Mouse (Mus musculus): ENCODE results near the gene Aqp3. TPM values are rescaled to one million over a fixed set of nuclear protein-coding genes. Genes with fewer than 3 reads are reported as not detected.
A peak's percentile ranks its signal among the peaks of the same experiment; 100 is the strongest.

The Aqp3 gene
- total and polyA plus RNA-seq, 3 experiments, result not detected

DNA sequence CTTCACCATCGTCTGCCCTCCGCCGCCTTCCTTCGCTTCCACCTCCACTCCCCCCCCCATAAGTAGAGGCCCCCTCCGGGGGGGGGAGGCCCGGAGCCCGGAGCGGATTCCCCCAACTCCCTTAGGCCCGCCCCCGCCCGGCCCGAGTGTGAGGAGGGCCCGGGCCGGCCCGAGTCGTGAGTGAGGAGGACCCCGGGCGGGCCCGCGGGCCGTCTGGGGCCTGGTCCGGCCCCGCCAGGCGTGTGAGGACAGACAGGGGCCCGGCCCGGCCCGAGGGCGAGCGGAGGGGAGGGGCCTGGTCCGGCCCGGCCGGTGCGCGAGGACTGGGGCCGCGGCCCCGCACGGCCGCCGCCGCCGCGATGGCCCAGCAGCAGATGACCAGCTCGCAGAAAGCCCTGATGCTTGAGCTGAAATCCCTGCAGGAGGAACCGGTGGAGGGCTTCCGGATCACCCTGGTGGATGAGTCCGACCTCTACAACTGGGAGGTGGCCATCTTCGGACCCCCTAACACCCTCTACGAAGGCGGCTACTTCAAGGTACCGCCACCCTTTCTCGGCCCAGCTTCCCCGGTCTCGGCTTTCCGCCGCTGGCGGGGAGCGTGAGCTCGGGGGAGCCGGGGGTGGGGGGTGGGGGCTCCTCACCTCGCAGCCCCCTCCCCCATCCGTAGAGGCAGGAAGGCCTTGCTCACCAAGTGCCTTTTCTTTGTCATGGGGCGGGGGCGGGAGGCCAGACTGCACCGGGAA is 37.9 kb upstream of the Aqp3 start, which contains the start of gene Ube2r2:
Gene Ube2r2 (plus strand): TSS at position 33 of the 743 bp plus-strand sequence.
- Histone ChIP-seq H3K27me3 (replicated peaks) (no peaks in the 10 kb centered on the region), H3K4me3 (replicated peaks in 1 of 3; ENCODE audit: low read depth in 2 of 3, low read length in 2 of 3, poor library complexity in 1 of 3) (peak within 1 kb of the TSS; percentile 83 to 93 (median 84)), H3K27ac (ENCODE audit: insufficient read depth, low read depth) (peak within 1 kb of the TSS; percentile 37), H3K36me3 (replicated peaks in 1 of 2; ENCODE audit: control insufficient read depth in 1 of 2, insufficient read depth in 1 of 2, low read length in 1 of 2) (peaks cover 0 to 12% of the 10 kb centered on the region in 2 experiments), H3K9me3 (replicated peaks; ENCODE audit: low read length) (no peaks in the 10 kb centered on the region), H3K9ac (ENCODE audit: insufficient read depth, low read depth) (peak within 1 kb of the TSS; percentile 95), H3K79me2 (replicated peaks; ENCODE audit: control insufficient read depth, extremely low read depth, insufficient read depth, poor library complexity, severe bottlenecking) (peaks cover 28% of the 10 kb centered on the region), H3K4me1 (ENCODE audit: control insufficient read depth in 1 of 2, insufficient read depth in 2 of 2) (peaks cover 0 to 36% of the 10 kb centered on the region in 2 experiments; a peak in 2 of 4 replicates), H3K4me2 (ENCODE audit: insufficient read depth, low read depth, poor library complexity, severe bottlenecking) (peak within 1 kb of the TSS; percentile 98)
- dilution Hi-C loops (cut with MboI; ENCODE audit: extremely low pct_ligation_motif_present, extremely low pct_unique_long_range_greater_than_20kb, low sequenced_read_pairs), result no loop called here
- no peak for TF ChIP-seq POLR2AphosphoS2 (IDR thresholded peaks at IDR 0.05; ENCODE audit: low read depth, low read length)
- no peak for TF ChIP-seq GABPA (IDR thresholded peaks at IDR 0.05; ENCODE audit: insufficient replicate concordance, low read depth, low read length)
- TF ChIP-seq CHD1 (IDR thresholded peaks at IDR 0.05; ENCODE audit: low read depth, low read length), result no peak
- TF ChIP-seq NELFE (IDR thresholded peaks at IDR 0.05; ENCODE audit: low read depth, low read length), result no peak
- TF ChIP-seq MYC (IDR thresholded peaks at IDR 0.05; ENCODE audit: low read depth, low read length), result no peak
- TF ChIP-seq BHLHE40 (IDR thresholded peaks at IDR 0.05; ENCODE audit: low read depth, low read length), result peak; percentile 2; the same call in 1 of the 2 replicates
- TF ChIP-seq TCF12 (IDR thresholded peaks at IDR 0.05; ENCODE audit: low read depth, low read length), result 0 out of 2 replicates have a peak, but pooled peaks have one; percentile 19
- TF ChIP-seq POLR2A (IDR thresholded peaks at IDR 0.05; ENCODE audit: low read depth, low read length), result peak; percentile 60; the same call in 1 of the 2 replicates
- peak; percentile 57; the same call in 1 of the 2 replicates for TF ChIP-seq MAZ (IDR thresholded peaks at IDR 0.05; ENCODE audit: low read depth, low read length)
- in situ Hi-C loops (cut with MboI; ENCODE audit: low pct_ligation_motif_present, low pct_unique_long_range_greater_than_20kb, low sequenced_read_pairs), result no loop called here
- peak; percentile 49 for DNase-seq (ENCODE audit: extremely low read depth)

GRCm38 (mm10) chr4:41134935-41135710 is 37.1 kb upstream of the Aqp3 start:
- H3K4me2 ChIP-seq (ENCODE audit: insufficient read depth, low read depth, poor library complexity, severe bottlenecking), result peak overlapping the region; percentile 86
- H3K36me3 ChIP-seq (replicated peaks in 1 of 2; ENCODE audit: control insufficient read depth in 1 of 2, insufficient read depth in 1 of 2, low read length in 1 of 2), result peaks cover 0 to 6% of the 10 kb centered on the region in 2 experiments
- no peaks in the 10 kb centered on the region for H3K9me3 ChIP-seq (replicated peaks; ENCODE audit: low read length)
- peaks cover 0 to 29% of the 10 kb centered on the region in 2 experiments; a peak in 2 of 4 replicates for H3K4me1 ChIP-seq (ENCODE audit: control insufficient read depth in 1 of 2, insufficient read depth in 2 of 2)
- H3K9ac ChIP-seq (ENCODE audit: insufficient read depth, low read depth), result peak overlapping the region; percentile 95
- in situ Hi-C loops (cut with MboI; ENCODE audit: low pct_ligation_motif_present, low pct_unique_long_range_greater_than_20kb, low sequenced_read_pairs), result loop anchor here (5.0 kb wide), 1 partner anchor 32 kb away; no protein-coding TSS in a partner anchor
- peaks cover 25% of the 10 kb centered on the region for H3K79me2 ChIP-seq (replicated peaks; ENCODE audit: control insufficient read depth, extremely low read depth, insufficient read depth, poor library complexity, severe bottlenecking)
- peak; percentile 72 for DNase-seq (ENCODE audit: extremely low read depth)
- peak overlapping the region; percentile 83 to 93 (median 84) for H3K4me3 ChIP-seq (replicated peaks in 1 of 3; ENCODE audit: low read depth in 2 of 3, low read length in 2 of 3, poor library complexity in 1 of 3)
- dilution Hi-C loops (cut with MboI; ENCODE audit: extremely low pct_ligation_motif_present, extremely low pct_unique_long_range_greater_than_20kb, low sequenced_read_pairs), result no loop called here
- H3K27me3 ChIP-seq (replicated peaks), result no peaks in the 10 kb centered on the region
- H3K27ac ChIP-seq (ENCODE audit: insufficient read depth, low read depth), result peak overlapping the region; percentile 12; the same call in 1 of the 2 replicates
- TF ChIP-seq PAX5 (IDR thresholded peaks at IDR 0.05; ENCODE audit: low read length) (no peak), CHD1 (IDR thresholded peaks at IDR 0.05; ENCODE audit: low read depth, low read length) (no peak), BHLHE40 (IDR thresholded peaks at IDR 0.05; ENCODE audit: low read depth, low read length) (peak; percentile 31; the same call in 1 of the 2 replicates), MAX (IDR thresholded peaks at IDR 0.05; ENCODE audit: low read length) (no peak), USF1 (IDR thresholded peaks at IDR 0.05; ENCODE audit: low read depth, low read length) (no peak), POLR2A (IDR thresholded peaks at IDR 0.05; ENCODE audit: low read depth, low read length) (no peak; the same call in 1 of the 2 replicates), TCF12 (IDR thresholded peaks at IDR 0.05; ENCODE audit: low read depth, low read length) (0 out of 2 replicates have a peak, but pooled peaks have one; percentile 7), MEF2A (IDR thresholded peaks at IDR 0.05; ENCODE audit: borderline replicate concordance, low read depth, low read length) (no peak), ETS1 (conservative IDR thresholded peaks at IDR 0.05; ENCODE audit: low read depth, low read length) (no peak), JUND (conservative IDR thresholded peaks at IDR 0.05; ENCODE audit: low read depth, low read length) (no peak), SIN3A (IDR thresholded peaks at IDR 0.05; ENCODE audit: low read length) (no peak; the same call in 1 of the 2 replicates), E2F4 (IDR thresholded peaks at IDR 0.05; ENCODE audit: insufficient replicate concordance, low read depth, low read length) (no peak), ZKSCAN1 (IDR thresholded peaks at IDR 0.05; ENCODE audit: borderline replicate concordance, low read depth, low read length) (no peak), GABPA (IDR thresholded peaks at IDR 0.05; ENCODE audit: insufficient replicate concordance, low read depth, low read length) (no peak), JUN (IDR thresholded peaks at IDR 0.05; ENCODE audit: insufficient read depth, low read depth, low read length) (no peak), EP300 (IDR thresholded peaks at IDR 0.05; ENCODE audit: low read length) (no peak), ELF1 (IDR thresholded peaks at IDR 0.05; ENCODE audit: low read depth, low read length) (0 out of 2 replicates have a peak, but pooled peaks have one; percentile 32), ZMIZ1 (IDR thresholded peaks at IDR 0.05; ENCODE audit: low read depth, low read length) (no peak), NELFE (IDR thresholded peaks at IDR 0.05; ENCODE audit: low read depth, low read length) (no peak), MAZ (IDR thresholded peaks at IDR 0.05; ENCODE audit: low read depth, low read length) (peak; percentile 59), RCOR1 (conservative IDR thresholded peaks at IDR 0.05; ENCODE audit: low read depth, low read length) (no peak), SMC3 (IDR thresholded peaks at IDR 0.05; ENCODE audit: low read depth, low read length) (no peak), ZC3H11A (IDR thresholded peaks at IDR 0.05; ENCODE audit: low read depth, low read length) (no peak), USF2 (conservative IDR thresholded peaks at IDR 0.05; ENCODE audit: low read depth, low read length) (no peak), POLR2AphosphoS2 (IDR thresholded peaks at IDR 0.05; ENCODE audit: low read depth, low read length) (no peak)

Data from CH12.LX (cell line).